Mouse (Mus musculus) liver, adult 2 months (tissue): ENCODE measurements at regions not wholly inside any gene's neighbourhood (a gene's known extent, or its start where the extent isn't known, plus 50 kb on each side); places are given as distances from the start of the nearest gene placed in this dataset.

Experiments
- CTCF ChIP-seq: fragments of 200-500 bp; IDR thresholded peaks from 2 replicates; pipeline ENCODE4 v1.5.1; 2011; ENCODE audit warnings: low read depth, low read length, control low read depth
- POLR2A ChIP-seq: fragments of 200-500 bp; IDR thresholded peaks from 2 replicates; pipeline ENCODE4 v1.6.1; 2011; ENCODE audit warnings: low read length, control low read depth; ENCODE audit not compliant: insufficient read depth; ENCODE audit errors: extremely low read depth

DNA sequence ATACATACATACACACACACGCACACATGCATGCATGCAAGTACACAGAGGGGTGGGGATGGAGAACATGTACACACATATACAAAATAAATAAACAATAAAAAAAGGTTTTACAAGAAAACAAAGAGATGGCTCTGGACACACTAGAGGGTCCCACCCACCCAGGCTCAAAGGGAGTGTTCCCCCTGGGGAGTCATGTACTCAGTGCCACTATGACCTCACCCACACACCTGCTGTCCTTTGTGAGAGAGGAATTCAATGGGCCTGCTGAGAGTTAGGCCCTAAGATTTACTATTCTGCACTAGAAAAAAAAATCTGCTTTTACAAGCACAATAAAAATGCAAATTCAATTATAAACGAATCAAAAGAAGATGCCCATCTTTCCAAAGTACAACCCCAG lies 214.2 kb upstream of the Zdhhc25 start:
- TF ChIP-seq POLR2A (no peak), CTCF (no peak)
